Mouse (Mus musculus) hindbrain, embryonic 12.5 days (tissue): ENCODE measurements around the gene Slc6a6. TPM values are rescaled to one million over a fixed set of nuclear protein-coding genes. Genes with fewer than 3 reads are reported as not detected.

Experiments used
- ATAC-seq: fragments of 200-750 bp; cut with Nextera tagmentation; 2 replicates; pipeline ENCODE4 v1.8.0; 2017; ENCODE audit warnings: moderate TSS enrichment; ENCODE audit not compliant: low FRiP score
- H3K27ac ChIP-seq: fragments of 300-500 bp; sonication (generic); 2 replicates; pipeline ENCODE4 v1.5.1; 2016; ENCODE audit warnings: mild to moderate bottlenecking
- H3K27me3 ChIP-seq: fragments of 300-500 bp; sonication (generic); 2 replicates; pipeline ENCODE4 v1.6.1; 2016; ENCODE audit warnings: mild to moderate bottlenecking
- H3K36me3 ChIP-seq: fragments of 300-500 bp; sonication (generic); 2 replicates; pipeline ENCODE4 v1.6.1; 2016; ENCODE audit warnings: mild to moderate bottlenecking
- H3K4me1 ChIP-seq: fragments of 300-500 bp; sonication (generic); 2 replicates; pipeline ENCODE4 v1.6.1; 2016
- H3K4me2 ChIP-seq: fragments of 300-500 bp; sonication (generic); replicated peaks from 2 replicates; pipeline ENCODE4 v1.6.1; 2016; ENCODE audit warnings: mild to moderate bottlenecking
- H3K4me3 ChIP-seq: fragments of 300-500 bp; sonication (generic); 2 replicates; pipeline ENCODE4 v1.5.1; 2016; ENCODE audit warnings: mild to moderate bottlenecking
- H3K9ac ChIP-seq: fragments of 300-500 bp; sonication (generic); 2 replicates; pipeline ENCODE4 v1.6.1; 2016; ENCODE audit warnings: mild to moderate bottlenecking, moderate library complexity
- H3K9me3 ChIP-seq: fragments of 300-500 bp; sonication (generic); replicated peaks from 2 replicates; pipeline ENCODE4 v1.6.1; 2016; ENCODE audit warnings: mild to moderate bottlenecking
- WGBS: fragments of 180-500 bp; shearing (Covaris S2); methylation state at CpG from one replicate; pipeline ENCODE4 v1.1.7; 2016; 5-methylcytosine and 5-hydroxymethylcytosine counted together
- polyA plus RNA-seq: library from polyadenylated mRNA; unstranded; fragments of >200 nt; fragmentation: Nextera tagmentation; extraction: Ambion mirVana; gene quantifications from 2 replicates; pipeline ENCODE4 v1.2.1, GENCODE M21; 2016

Slc6a6 gene
- polyA plus RNA-seq, 1 experiment from 2014 or later: 70.2 TPM

GRCm38 (mm10) chr6:91690646-91691045 lies 6.8 kb downstream of the Slc6a6 start:
- H3K36me3 ChIP-seq: peaks cover 15% of the 10 kb centered on the region; the same call in 1 of the 2 replicates

GRCm38 (mm10) chr6:91691576-91691975 lies 7.7 kb downstream of the Slc6a6 start:
- no peaks in the 10 kb centered on the region for H3K27me3 ChIP-seq
- no peak overlapping the region for H3K9ac ChIP-seq
- H3K4me2 ChIP-seq: no peak overlapping the region
- H3K27ac ChIP-seq: no peak overlapping the region
- 89% methylated on average over 4 of the region's 4 CpGs for WGBS
- no peaks in the 10 kb centered on the region for H3K9me3 ChIP-seq
- H3K4me1 ChIP-seq: peaks cover 43% of the 10 kb centered on the region
- H3K36me3 ChIP-seq: peaks cover 15% of the 10 kb centered on the region; the same call in 1 of the 2 replicates
- no peak overlapping the region for H3K4me3 ChIP-seq
- no peak for ATAC-seq

More at GRCm38 (mm10) chr6:91690646-91691045, 6.8 kb downstream of the Slc6a6 start:
- peaks cover 49% of the 10 kb centered on the region for H3K4me1 ChIP-seq
- H3K9ac ChIP-seq: no peak overlapping the region
- H3K27me3 ChIP-seq: no peaks in the 10 kb centered on the region
- ATAC-seq: no peak
- no peak overlapping the region for H3K4me2 ChIP-seq
- no peak overlapping the region for H3K27ac ChIP-seq
- no peaks in the 10 kb centered on the region for H3K9me3 ChIP-seq
- H3K4me3 ChIP-seq: no peak overlapping the region
- 85% methylated on average over 7 of the region's 7 CpGs for WGBS

- Histone ChIP-seq H3K9ac (no peak overlapping the region), H3K4me2 (no peak overlapping the region), H3K4me3 (no peak overlapping the region), H3K4me1 (peaks cover 42% of the 10 kb centered on the region), H3K9me3 (no peaks in the 10 kb centered on the region), H3K27me3 (no peaks in the 10 kb centered on the region), H3K36me3 (peaks cover 15% of the 10 kb centered on the region; the same call in 1 of the 2 replicates), H3K27ac (no peak overlapping the region)
- no peak for ATAC-seq
- WGBS: 87% methylated on average over 17 of the region's 17 CpGs
Measured at GRCm38 (mm10) chr6:91693301-91693886, 9.5 kb downstream of the Slc6a6 start.

GRCm38 (mm10) chr6:91694610-91695009 lies 10.8 kb downstream of the Slc6a6 start:
- Histone ChIP-seq H3K36me3 (peaks cover 19% of the 10 kb centered on the region), H3K4me1 (peaks cover 37% of the 10 kb centered on the region), H3K27ac (no peak overlapping the region), H3K9me3 (no peaks in the 10 kb centered on the region), H3K27me3 (no peaks in the 10 kb centered on the region), H3K4me3 (no peak overlapping the region), H3K4me2 (no peak overlapping the region), H3K9ac (0 out of 2 replicates have a peak overlapping the region, but pooled peaks have one; percentile 36)
- WGBS: 59% methylated on average over 7 of the region's 7 CpGs
- no peak for ATAC-seq

GRCm38 (mm10) chr6:91698831-91699230 lies 15.0 kb downstream of the Slc6a6 start:
- Histone ChIP-seq H3K4me1 (peaks cover 26% of the 10 kb centered on the region), H3K36me3 (peaks cover 33% of the 10 kb centered on the region), H3K4me3 (no peak overlapping the region), H3K27ac (no peak overlapping the region), H3K9ac (no peak overlapping the region), H3K4me2 (no peak overlapping the region), H3K9me3 (no peaks in the 10 kb centered on the region), H3K27me3 (no peaks in the 10 kb centered on the region)
- no peak for ATAC-seq
- 71% methylated on average over 1 of the region's 1 CpGs for WGBS

- Histone ChIP-seq H3K4me2 (no peak overlapping the region), H3K4me3 (no peak overlapping the region), H3K9me3 (no peaks in the 10 kb centered on the region), H3K36me3 (peaks cover 40% of the 10 kb centered on the region), H3K4me1 (peaks cover 23% of the 10 kb centered on the region), H3K27me3 (no peaks in the 10 kb centered on the region), H3K27ac (no peak overlapping the region), H3K9ac (no peak overlapping the region)
- ATAC-seq: no peak
- WGBS: 90% methylated on average over 4 of the region's 4 CpGs
Measured at GRCm38 (mm10) chr6:91699482-91700200, 15.8 kb downstream of the Slc6a6 start.

GRCm38 (mm10) chr6:91700823-91701621 lies 17.2 kb downstream of the Slc6a6 start:
- WGBS: 75% methylated on average over 11 of the region's 11 CpGs
- H3K4me1 ChIP-seq: peaks cover 16% of the 10 kb centered on the region
- H3K9me3 ChIP-seq: no peaks in the 10 kb centered on the region
- H3K27me3 ChIP-seq: no peaks in the 10 kb centered on the region
- no peak for ATAC-seq
- no peak overlapping the region for H3K4me2 ChIP-seq
- H3K4me3 ChIP-seq: no peak overlapping the region
- no peak overlapping the region for H3K9ac ChIP-seq
- H3K27ac ChIP-seq: no peak overlapping the region
- H3K36me3 ChIP-seq: peaks cover 49% of the 10 kb centered on the region

GRCm38 (mm10) chr6:91703459-91703858 lies 19.6 kb downstream of the Slc6a6 start:
- Histone ChIP-seq H3K27ac (no peak overlapping the region), H3K4me2 (no peak overlapping the region), H3K4me1 (peaks cover 17% of the 10 kb centered on the region; the same call in 1 of the 2 replicates), H3K27me3 (no peaks in the 10 kb centered on the region), H3K4me3 (no peak overlapping the region), H3K9me3 (no peaks in the 10 kb centered on the region), H3K36me3 (peaks cover 52% of the 10 kb centered on the region), H3K9ac (no peak overlapping the region)
- ATAC-seq: no peak
- 91% methylated on average over 2 of the region's 2 CpGs for WGBS

- Histone ChIP-seq H3K4me3 (no peak overlapping the region), H3K27ac (no peak overlapping the region), H3K27me3 (no peaks in the 10 kb centered on the region), H3K4me1 (peaks cover 18% of the 10 kb centered on the region; the same call in 1 of the 2 replicates), H3K36me3 (peaks cover 52% of the 10 kb centered on the region), H3K9me3 (no peaks in the 10 kb centered on the region), H3K9ac (no peak overlapping the region), H3K4me2 (no peak overlapping the region)
- no peak for ATAC-seq
- WGBS: 89% methylated on average over 1 of the region's 1 CpGs
Measured at GRCm38 (mm10) chr6:91704446-91704845, 20.6 kb downstream of the Slc6a6 start.

GRCm38 (mm10) chr6:91705651-91706050 lies 21.8 kb downstream of the Slc6a6 start:
- peaks cover 29% of the 10 kb centered on the region for H3K4me1 ChIP-seq
- H3K36me3 ChIP-seq: peaks cover 46% of the 10 kb centered on the region
- H3K9ac ChIP-seq: no peak overlapping the region
- H3K27ac ChIP-seq: no peak overlapping the region
- no peaks in the 10 kb centered on the region for H3K9me3 ChIP-seq
- no peaks in the 10 kb centered on the region for H3K27me3 ChIP-seq
- ATAC-seq: no peak
- no peak overlapping the region for H3K4me3 ChIP-seq
- no peak overlapping the region for H3K4me2 ChIP-seq
- WGBS: 59% methylated on average over 4 of the region's 4 CpGs

GRCm38 (mm10) chr6:91706072-91706776 lies 22.4 kb downstream of the Slc6a6 start:
- ATAC-seq: no peak
- no peak overlapping the region for H3K4me3 ChIP-seq
- no peaks in the 10 kb centered on the region for H3K27me3 ChIP-seq
- no peak overlapping the region for H3K27ac ChIP-seq
- no peak overlapping the region for H3K4me2 ChIP-seq
- peaks cover 41% of the 10 kb centered on the region for H3K36me3 ChIP-seq
- H3K9ac ChIP-seq: no peak overlapping the region
- H3K4me1 ChIP-seq: peaks cover 29% of the 10 kb centered on the region
- no peaks in the 10 kb centered on the region for H3K9me3 ChIP-seq
- WGBS: 71% methylated on average over 13 of the region's 13 CpGs
